Mouse (Mus musculus): Measurements from ENCODE around the gene Acoxl. TPM values are rescaled to one million over a fixed set of nuclear protein-coding genes. Genes with fewer than 3 reads are reported as not detected.

Acoxl gene
- polyA plus RNA-seq, 1 experiment from 2014 or later = 0.11 TPM

GRCm38 (mm10) chr2:128065576-128065975 is 226.9 kb downstream of the Acoxl start:
- no peak overlapping the region for H3K27ac ChIP-seq (ENCODE audit: low read depth, low read length)
- H3K36me3 ChIP-seq (ENCODE audit: control insufficient read depth, insufficient read depth, low read length) = no peaks in the 10 kb centered on the region
- no peak overlapping the region for H3K9ac ChIP-seq (ENCODE audit: low read depth, low read length)
- 83% methylated on average over 2 of the region's 2 CpGs for WGBS (ENCODE audit: insufficient replicate concordance)
- no peaks in the 10 kb centered on the region for H3K27me3 ChIP-seq (ENCODE audit: control insufficient read depth, insufficient read depth, low read length)
- no peaks in the 10 kb centered on the region for H3K9me3 ChIP-seq (replicated peaks; ENCODE audit: control insufficient read depth, low read length)
- H3K4me2 ChIP-seq = no peak overlapping the region
- ATAC-seq (replicated peaks; ENCODE audit: insufficient number of reproducible peaks, low FRiP score, low TSS enrichment) = no peak
- H3K4me1 ChIP-seq (ENCODE audit: control insufficient read depth, insufficient read depth, low read length) = no peaks in the 10 kb centered on the region
- H3K4me3 ChIP-seq (ENCODE audit: low read depth, low read length) = no peak overlapping the region

- Histone ChIP-seq H3K4me1 (ENCODE audit: control insufficient read depth, insufficient read depth, low read length) (no peaks in the 10 kb centered on the region), H3K4me3 (ENCODE audit: low read depth, low read length) (no peak overlapping the region), H3K4me2 (no peak overlapping the region), H3K27me3 (ENCODE audit: control insufficient read depth, insufficient read depth, low read length) (no peaks in the 10 kb centered on the region), H3K9me3 (replicated peaks; ENCODE audit: control insufficient read depth, low read length) (no peaks in the 10 kb centered on the region), H3K36me3 (ENCODE audit: control insufficient read depth, insufficient read depth, low read length) (no peaks in the 10 kb centered on the region), H3K27ac (ENCODE audit: low read depth, low read length) (no peak overlapping the region), H3K9ac (ENCODE audit: low read depth, low read length) (no peak overlapping the region)
- ATAC-seq (replicated peaks; ENCODE audit: insufficient number of reproducible peaks, low FRiP score, low TSS enrichment) = no peak
- 74% methylated on average over 3 of the region's 3 CpGs for WGBS (ENCODE audit: insufficient replicate concordance)
Measured at GRCm38 (mm10) chr2:128067162-128067561, 228.5 kb downstream of the Acoxl start.

GRCm38 (mm10) chr2:128067596-128067995 is 228.9 kb downstream of the Acoxl start:
- no peak overlapping the region for H3K4me2 ChIP-seq
- ATAC-seq (replicated peaks; ENCODE audit: insufficient number of reproducible peaks, low FRiP score, low TSS enrichment) = no peak
- WGBS (ENCODE audit: insufficient replicate concordance) = 87% methylated on average over 7 of the region's 7 CpGs
- no peak overlapping the region for H3K27ac ChIP-seq (ENCODE audit: low read depth, low read length)
- H3K4me1 ChIP-seq (ENCODE audit: control insufficient read depth, insufficient read depth, low read length) = no peaks in the 10 kb centered on the region
- no peaks in the 10 kb centered on the region for H3K9me3 ChIP-seq (replicated peaks; ENCODE audit: control insufficient read depth, low read length)
- no peaks in the 10 kb centered on the region for H3K36me3 ChIP-seq (ENCODE audit: control insufficient read depth, insufficient read depth, low read length)
- H3K9ac ChIP-seq (ENCODE audit: low read depth, low read length) = no peak overlapping the region
- H3K4me3 ChIP-seq (ENCODE audit: low read depth, low read length) = no peak overlapping the region
- H3K27me3 ChIP-seq (ENCODE audit: control insufficient read depth, insufficient read depth, low read length) = no peaks in the 10 kb centered on the region

GRCm38 (mm10) chr2:128068176-128068575 is 229.5 kb downstream of the Acoxl start:
- Histone ChIP-seq H3K4me1 (ENCODE audit: control insufficient read depth, insufficient read depth, low read length) (no peaks in the 10 kb centered on the region), H3K4me2 (no peak overlapping the region), H3K27me3 (ENCODE audit: control insufficient read depth, insufficient read depth, low read length) (no peaks in the 10 kb centered on the region), H3K36me3 (ENCODE audit: control insufficient read depth, insufficient read depth, low read length) (no peaks in the 10 kb centered on the region), H3K27ac (ENCODE audit: low read depth, low read length) (no peak overlapping the region), H3K4me3 (ENCODE audit: low read depth, low read length) (no peak overlapping the region), H3K9me3 (replicated peaks; ENCODE audit: control insufficient read depth, low read length) (no peaks in the 10 kb centered on the region), H3K9ac (ENCODE audit: low read depth, low read length) (no peak overlapping the region)
- no peak for ATAC-seq (replicated peaks; ENCODE audit: insufficient number of reproducible peaks, low FRiP score, low TSS enrichment)
- WGBS (ENCODE audit: insufficient replicate concordance) = 69% methylated on average over 4 of the region's 4 CpGs

GRCm38 (mm10) chr2:128069025-128069424 is 230.3 kb downstream of the Acoxl start:
- no peak for ATAC-seq (replicated peaks; ENCODE audit: insufficient number of reproducible peaks, low FRiP score, low TSS enrichment)
- Histone ChIP-seq H3K27ac (ENCODE audit: low read depth, low read length) (no peak overlapping the region), H3K27me3 (ENCODE audit: control insufficient read depth, insufficient read depth, low read length) (no peaks in the 10 kb centered on the region), H3K9ac (ENCODE audit: low read depth, low read length) (no peak overlapping the region), H3K4me3 (ENCODE audit: low read depth, low read length) (no peak overlapping the region), H3K4me1 (ENCODE audit: control insufficient read depth, insufficient read depth, low read length) (no peaks in the 10 kb centered on the region), H3K9me3 (replicated peaks; ENCODE audit: control insufficient read depth, low read length) (no peaks in the 10 kb centered on the region), H3K4me2 (no peak overlapping the region), H3K36me3 (ENCODE audit: control insufficient read depth, insufficient read depth, low read length) (no peaks in the 10 kb centered on the region)
- WGBS (ENCODE audit: insufficient replicate concordance) = 48% methylated on average over 2 of the region's 2 CpGs

GRCm38 (mm10) chr2:128071791-128072190 is 233.1 kb downstream of the Acoxl start:
- no peak overlapping the region for H3K9ac ChIP-seq (ENCODE audit: low read depth, low read length)
- H3K36me3 ChIP-seq (ENCODE audit: control insufficient read depth, insufficient read depth, low read length) = no peaks in the 10 kb centered on the region
- no peak overlapping the region for H3K4me2 ChIP-seq
- WGBS (ENCODE audit: insufficient replicate concordance) = 81% methylated on average over 7 of the region's 7 CpGs
- no peak overlapping the region for H3K27ac ChIP-seq (ENCODE audit: low read depth, low read length)
- ATAC-seq (replicated peaks; ENCODE audit: insufficient number of reproducible peaks, low FRiP score, low TSS enrichment) = no peak
- no peak overlapping the region for H3K4me3 ChIP-seq (ENCODE audit: low read depth, low read length)
- no peaks in the 10 kb centered on the region for H3K9me3 ChIP-seq (replicated peaks; ENCODE audit: control insufficient read depth, low read length)
- no peaks in the 10 kb centered on the region for H3K27me3 ChIP-seq (ENCODE audit: control insufficient read depth, insufficient read depth, low read length)
- H3K4me1 ChIP-seq (ENCODE audit: control insufficient read depth, insufficient read depth, low read length) = no peaks in the 10 kb centered on the region

GRCm38 (mm10) chr2:128072944-128073343 is 234.3 kb downstream of the Acoxl start:
- no peak for ATAC-seq (replicated peaks; ENCODE audit: insufficient number of reproducible peaks, low FRiP score, low TSS enrichment)
- no peak overlapping the region for H3K4me2 ChIP-seq
- no peaks in the 10 kb centered on the region for H3K9me3 ChIP-seq (replicated peaks; ENCODE audit: control insufficient read depth, low read length)
- H3K27ac ChIP-seq (ENCODE audit: low read depth, low read length) = no peak overlapping the region
- H3K9ac ChIP-seq (ENCODE audit: low read depth, low read length) = no peak overlapping the region
- H3K36me3 ChIP-seq (ENCODE audit: control insufficient read depth, insufficient read depth, low read length) = no peaks in the 10 kb centered on the region
- no peaks in the 10 kb centered on the region for H3K4me1 ChIP-seq (ENCODE audit: control insufficient read depth, insufficient read depth, low read length)
- H3K4me3 ChIP-seq (ENCODE audit: low read depth, low read length) = no peak overlapping the region
- H3K27me3 ChIP-seq (ENCODE audit: control insufficient read depth, insufficient read depth, low read length) = 0 out of 2 replicates have a peak, but pooled peaks cover 5% of the 10 kb centered on the region
- WGBS (ENCODE audit: insufficient replicate concordance) = 64% methylated on average over 5 of the region's 5 CpGs

- no peak for ATAC-seq (replicated peaks; ENCODE audit: insufficient number of reproducible peaks, low FRiP score, low TSS enrichment)
- WGBS (ENCODE audit: insufficient replicate concordance) = 82% methylated on average over 2 of the region's 2 CpGs
- H3K36me3 ChIP-seq (ENCODE audit: control insufficient read depth, insufficient read depth, low read length) = no peaks in the 10 kb centered on the region
Measured at GRCm38 (mm10) chr2:128073603-128074002, 234.9 kb downstream of the Acoxl start.

GRCm38 (mm10) chr2:128076936-128077335 is 238.3 kb downstream of the Acoxl start:
- WGBS (ENCODE audit: insufficient replicate concordance) = 74% methylated on average over 4 of the region's 4 CpGs
- H3K4me1 ChIP-seq (ENCODE audit: control insufficient read depth, insufficient read depth, low read length) = no peaks in the 10 kb centered on the region
- no peak overlapping the region for H3K27ac ChIP-seq (ENCODE audit: low read depth, low read length)
- 0 out of 2 replicates have a peak, but pooled peaks cover 5% of the 10 kb centered on the region for H3K27me3 ChIP-seq (ENCODE audit: control insufficient read depth, insufficient read depth, low read length)
- no peak overlapping the region for H3K4me3 ChIP-seq (ENCODE audit: low read depth, low read length)
- H3K9me3 ChIP-seq (replicated peaks; ENCODE audit: control insufficient read depth, low read length) = no peaks in the 10 kb centered on the region
- H3K4me2 ChIP-seq = no peak overlapping the region
- no peak overlapping the region for H3K9ac ChIP-seq (ENCODE audit: low read depth, low read length)
- no peaks in the 10 kb centered on the region for H3K36me3 ChIP-seq (ENCODE audit: control insufficient read depth, insufficient read depth, low read length)
- ATAC-seq (replicated peaks; ENCODE audit: insufficient number of reproducible peaks, low FRiP score, low TSS enrichment) = no peak

More at GRCm38 (mm10) chr2:128073603-128074002, 234.9 kb downstream of the Acoxl start:
- H3K4me2 ChIP-seq = no peak overlapping the region
- no peaks in the 10 kb centered on the region for H3K9me3 ChIP-seq (replicated peaks; ENCODE audit: control insufficient read depth, low read length)
- H3K27ac ChIP-seq (ENCODE audit: low read depth, low read length) = no peak overlapping the region
- 0 out of 2 replicates have a peak, but pooled peaks cover 5% of the 10 kb centered on the region for H3K27me3 ChIP-seq (ENCODE audit: control insufficient read depth, insufficient read depth, low read length)
- H3K9ac ChIP-seq (ENCODE audit: low read depth, low read length) = no peak overlapping the region
- no peaks in the 10 kb centered on the region for H3K4me1 ChIP-seq (ENCODE audit: control insufficient read depth, insufficient read depth, low read length)
- H3K4me3 ChIP-seq (ENCODE audit: low read depth, low read length) = no peak overlapping the region

All from heart, embryonic 11.5 days (tissue).